Mouse (Mus musculus) brown adipose tissue, adult 24 weeks (tissue): ENCODE results near the gene Dlat. TPM values are rescaled to one million over a fixed set of nuclear protein-coding genes. Genes with fewer than 3 reads are reported as not detected.
"Not testable (repeated sequence)": the region's sequence is repeated elsewhere in the genome, so short reads cannot be mapped to it uniquely, and the experiment has no call there.

Source experiments
- H3K27ac ChIP-seq: fragments of 200-500 bp; replicated peaks from 2 replicates; pipeline ENCODE4 v1.5.1; 2012; ENCODE audit warnings: low read depth, mild to moderate bottlenecking, low read length
- H3K4me1 ChIP-seq: fragments of 200-500 bp; 2 replicates; pipeline ENCODE4 v1.6.1; 2012; ENCODE audit warnings: low read length, mixed read lengths; ENCODE audit not compliant: control insufficient read depth, insufficient read depth, insufficient read length
- H3K4me3 ChIP-seq: fragments of 200-500 bp; 2 replicates; pipeline ENCODE4 v1.5.1; 2012; ENCODE audit warnings: low read depth, mild to moderate bottlenecking, low read length, moderate library complexity; ENCODE audit not compliant: insufficient read depth
- polyA plus RNA-seq: library from polyadenylated mRNA; stranded (reverse); fragments of >200 nt; gene quantifications from 2 replicates; pipeline ENCODE4 v1.2.4, GENCODE M21; 2012; ENCODE audit not compliant: missing spikeins, insufficient read depth, insufficient read length

The Dlat gene
- polyA plus RNA-seq, 1 experiment = 497 TPM

DNA sequence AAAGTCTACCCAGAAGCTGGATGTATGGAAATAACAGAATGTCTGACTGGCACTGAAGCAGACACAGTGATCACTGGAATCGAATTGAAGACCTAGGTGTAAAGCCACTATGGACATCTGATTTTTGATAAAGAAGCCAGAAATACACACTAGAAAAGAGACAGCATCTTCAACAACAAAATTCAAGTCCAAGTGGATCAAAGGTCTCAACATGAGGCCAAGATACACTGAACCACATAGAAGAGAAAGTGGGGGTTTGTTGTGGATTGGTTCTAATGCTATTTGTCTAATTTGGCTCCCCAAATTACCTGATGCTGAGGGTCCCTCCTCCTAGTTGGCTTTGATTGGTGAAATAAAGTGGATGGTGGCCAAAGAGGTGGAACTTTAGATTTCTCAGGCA is 19.8 kb upstream of the Dlat start:
- Histone ChIP-seq H3K4me1 (no peaks in the 10 kb centered on the region), H3K4me3 (no peak overlapping the region), H3K27ac (no peak overlapping the region)

DNA sequence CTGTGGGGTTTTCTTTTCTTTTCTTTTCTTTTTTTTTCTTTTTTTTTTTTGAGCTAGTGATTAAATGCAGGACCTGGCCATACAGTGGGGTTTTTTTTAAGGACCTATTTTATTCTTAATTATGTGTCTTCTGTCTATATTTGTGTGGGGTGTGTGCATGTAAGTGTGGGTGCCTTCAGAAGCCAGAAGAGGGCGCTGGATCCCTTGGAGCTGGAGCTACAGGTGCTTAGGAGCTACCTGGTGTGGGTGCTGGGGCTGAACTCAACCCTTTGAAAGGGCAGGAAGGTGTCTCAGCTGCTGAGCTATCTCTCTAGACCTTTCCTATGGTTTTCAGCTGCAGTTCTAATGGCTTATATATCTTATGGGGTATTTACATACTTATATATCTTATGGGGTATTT is 15.2 kb upstream of the Dlat start:
- no peak overlapping the region for H3K27ac ChIP-seq
- no peak overlapping the region for H3K4me3 ChIP-seq
- H3K4me1 ChIP-seq = no peaks in the 10 kb centered on the region

DNA sequence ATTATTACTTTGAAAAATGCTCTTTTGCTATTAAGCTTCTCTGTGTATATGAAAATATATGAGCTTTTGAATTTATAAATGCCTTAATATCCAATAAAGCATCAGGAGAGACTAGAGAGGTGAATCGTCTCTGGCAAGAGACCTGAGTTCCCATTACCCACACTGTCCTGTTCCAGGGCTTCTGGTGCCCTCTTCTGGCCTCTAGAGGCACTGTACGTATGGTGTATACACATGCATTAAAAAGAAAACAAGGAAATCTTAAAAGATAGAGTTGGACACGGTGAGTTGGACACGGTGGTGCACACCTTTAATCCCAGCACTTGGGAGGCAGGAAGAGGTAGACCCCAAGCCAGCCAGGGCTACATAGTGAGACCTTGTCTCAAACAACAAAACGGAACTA is 11.1 kb upstream of the Dlat start:
- no peak overlapping the region for H3K27ac ChIP-seq
- no peak overlapping the region for H3K4me3 ChIP-seq
- no peaks in the 10 kb centered on the region for H3K4me1 ChIP-seq

DNA sequence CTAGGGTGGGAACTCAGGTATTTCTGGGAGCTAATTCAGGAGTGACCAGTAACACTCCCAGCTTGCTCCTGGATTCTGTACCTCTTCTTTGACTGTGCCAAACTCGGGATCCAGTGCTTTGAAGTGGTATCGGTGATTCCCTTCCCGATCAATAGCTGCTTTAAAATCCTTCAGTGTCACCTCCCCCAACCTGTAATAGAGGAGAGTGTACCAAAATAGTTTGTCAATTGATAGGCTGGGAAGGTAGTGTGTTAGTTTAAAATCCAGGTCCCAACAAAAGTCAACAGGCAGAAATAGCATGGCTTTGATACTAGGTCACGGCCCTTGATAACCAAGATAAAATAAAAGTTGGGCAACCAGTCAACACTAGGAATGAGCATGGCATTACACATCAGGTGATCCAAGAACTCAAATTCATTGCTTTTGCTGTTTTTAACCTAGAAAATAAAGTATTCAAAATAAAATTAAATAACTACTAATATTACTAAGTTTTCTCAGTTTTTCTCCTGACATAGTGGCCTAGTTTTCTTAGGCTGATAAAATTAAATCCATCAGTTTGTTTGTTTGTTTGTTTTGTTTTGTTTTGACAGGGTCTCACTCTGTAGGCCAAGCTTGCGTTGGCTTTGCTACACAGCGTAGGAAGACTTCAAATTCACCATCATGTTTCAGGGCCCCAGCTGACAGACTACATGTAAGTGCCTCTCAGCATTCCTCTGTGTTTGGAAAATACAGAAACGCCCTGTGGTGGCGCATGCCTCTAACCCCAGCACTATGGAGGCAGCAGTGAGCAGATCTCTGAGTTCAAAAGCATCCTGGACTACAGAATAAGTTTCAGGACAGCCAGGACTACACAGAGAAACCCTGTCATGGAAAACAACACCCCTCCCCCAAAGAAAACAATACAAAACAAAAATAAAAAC is 8.3 kb upstream of the Dlat start:
- Histone ChIP-seq H3K4me3 (no peak overlapping the region), H3K27ac (no peak overlapping the region), H3K4me1 (no peaks in the 10 kb centered on the region)

DNA sequence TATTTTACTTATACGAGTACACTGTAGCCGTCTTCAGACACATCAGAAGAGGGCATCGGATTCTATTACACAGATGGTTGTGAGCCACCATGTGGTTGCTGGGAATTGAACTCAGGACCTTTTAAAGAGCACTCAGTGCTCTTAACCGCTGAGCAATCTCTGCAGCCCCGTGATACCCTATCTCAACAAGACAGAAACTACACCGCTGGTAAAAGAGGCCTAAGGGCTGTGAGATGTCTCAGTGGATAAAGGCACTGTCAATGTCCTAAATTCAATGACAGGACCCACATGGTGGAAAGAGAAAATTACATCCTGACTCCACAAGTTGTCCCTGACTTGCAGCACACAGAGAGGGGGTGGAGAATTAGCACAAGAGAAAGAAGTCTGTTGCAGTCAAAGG is 6.9 kb upstream of the Dlat start:
- no peaks in the 10 kb centered on the region for H3K4me1 ChIP-seq
- no peak overlapping the region for H3K27ac ChIP-seq
- no peak overlapping the region for H3K4me3 ChIP-seq

DNA sequence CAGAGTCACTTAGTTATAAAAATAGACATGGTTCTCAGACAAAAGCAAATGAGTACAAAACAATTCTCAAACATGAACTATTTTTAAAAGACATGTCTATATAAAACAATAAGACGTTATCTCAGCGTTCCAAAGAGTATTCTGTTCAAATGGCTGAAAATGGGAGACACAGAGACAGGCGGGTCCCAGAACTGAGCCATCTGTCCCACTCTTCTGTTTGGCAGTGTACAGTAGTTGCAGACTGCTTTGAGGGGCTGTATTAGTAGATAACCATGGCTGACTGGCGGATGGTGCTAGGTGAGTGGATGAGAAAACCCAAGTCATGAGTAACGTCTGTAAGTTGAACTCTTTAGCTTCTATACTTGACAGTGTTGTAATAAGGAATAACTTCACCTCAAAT is 5.2 kb upstream of the Dlat start:
- no peak overlapping the region for H3K27ac ChIP-seq
- H3K4me3 ChIP-seq = no peak overlapping the region
- no peaks in the 10 kb centered on the region for H3K4me1 ChIP-seq

DNA sequence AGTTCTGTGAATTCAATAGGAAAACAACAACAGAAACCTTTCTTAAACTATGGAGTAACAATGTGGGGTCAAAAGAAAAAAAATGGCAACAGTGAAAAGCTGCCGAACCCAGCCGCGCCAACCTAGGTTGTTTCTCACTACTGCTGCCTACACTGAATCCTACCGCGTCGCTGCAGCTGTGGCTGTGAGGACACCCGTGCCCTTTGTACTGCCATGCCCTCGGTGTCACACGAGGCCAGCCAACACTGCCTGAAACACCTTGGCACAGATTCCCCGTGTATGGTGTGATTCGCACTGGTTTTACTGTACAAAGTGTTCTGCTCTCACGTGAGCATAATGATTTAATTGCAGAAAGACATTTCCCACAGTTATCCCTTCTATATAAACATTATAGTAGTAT is 851 bp upstream of the Dlat start:
- peak overlapping the region; percentile 69 for H3K4me3 ChIP-seq

DNA sequence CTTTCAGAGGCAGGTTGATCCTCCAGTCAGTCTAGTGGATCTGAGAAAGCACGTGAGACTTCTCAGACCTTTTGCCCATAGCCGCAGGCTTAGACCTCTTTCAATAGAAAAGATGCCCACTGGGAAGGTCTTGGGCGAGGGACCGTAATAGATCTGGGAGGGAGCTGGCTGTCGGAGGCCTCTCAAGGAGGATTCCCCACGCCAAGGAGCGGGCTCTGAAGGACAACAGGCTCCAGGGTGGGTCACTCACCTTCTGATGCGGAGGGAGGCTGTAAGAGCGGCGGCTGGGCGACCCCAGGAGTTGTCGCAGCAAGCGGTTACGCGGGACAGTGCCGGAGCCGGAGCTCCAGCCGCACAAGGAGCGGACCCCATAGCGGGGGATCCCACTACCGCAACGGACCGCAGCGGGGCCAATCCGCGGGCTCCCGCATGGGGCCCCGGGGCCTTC is 615 bp downstream of the Dlat start:
- H3K4me1 ChIP-seq = no peaks in the 10 kb centered on the region

More for the DNA sequence above, 851 bp upstream of the Dlat start:
- H3K27ac ChIP-seq = peak overlapping the region; percentile 35
- no peaks in the 10 kb centered on the region for H3K4me1 ChIP-seq

DNA sequence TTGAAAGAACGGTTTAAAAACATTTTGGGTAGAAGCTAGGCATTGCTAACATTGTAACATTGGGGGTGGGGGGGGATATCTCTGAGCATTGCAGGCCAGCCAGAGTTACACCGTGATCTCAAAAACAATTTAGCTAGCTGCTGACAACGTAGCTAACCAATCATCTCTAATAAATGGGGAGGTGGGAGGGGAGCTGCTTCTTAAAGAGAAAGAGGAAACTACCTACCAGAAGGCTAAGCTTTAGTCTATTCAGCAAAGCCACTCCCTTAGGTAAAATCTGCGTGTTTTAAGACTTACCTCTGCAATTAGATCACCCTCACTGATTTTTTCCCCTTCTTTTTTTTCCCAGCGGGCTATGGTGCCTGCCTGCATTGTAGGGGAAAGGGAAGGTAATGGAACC is 1.2 kb downstream of the Dlat start:
- Histone ChIP-seq H3K27ac (peak overlapping the region; percentile 78; the same call in 1 of the 2 replicates), H3K4me1 (no peaks in the 10 kb centered on the region), H3K4me3 (peak overlapping the region; percentile 69)

More for the DNA sequence above, 615 bp downstream of the Dlat start:
- Histone ChIP-seq H3K27ac (peak overlapping the region; percentile 78), H3K4me3 (peak overlapping the region; percentile 69)

DNA sequence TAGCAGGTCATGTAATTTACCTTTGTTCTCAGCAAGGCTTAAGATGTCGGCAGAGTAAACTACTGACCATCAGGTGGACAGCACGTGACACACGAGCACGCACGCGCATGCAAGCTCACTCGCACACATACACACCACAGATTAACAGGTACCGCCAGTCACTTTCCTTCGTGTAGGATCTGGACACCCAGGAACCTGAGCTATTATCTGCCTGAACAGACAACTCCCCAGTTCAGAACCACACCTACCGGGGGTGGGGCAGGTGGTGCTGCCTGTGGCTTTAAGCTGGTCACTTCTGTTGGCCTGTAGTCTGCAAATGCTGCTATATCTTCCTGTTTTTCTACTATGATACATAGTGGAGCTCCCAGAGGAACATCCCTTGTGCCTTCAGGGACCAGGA is 9.1 kb downstream of the Dlat start:
- Histone ChIP-seq H3K4me3 (no peak overlapping the region), H3K4me1 (no peaks in the 10 kb centered on the region), H3K27ac (no peak overlapping the region)

DNA sequence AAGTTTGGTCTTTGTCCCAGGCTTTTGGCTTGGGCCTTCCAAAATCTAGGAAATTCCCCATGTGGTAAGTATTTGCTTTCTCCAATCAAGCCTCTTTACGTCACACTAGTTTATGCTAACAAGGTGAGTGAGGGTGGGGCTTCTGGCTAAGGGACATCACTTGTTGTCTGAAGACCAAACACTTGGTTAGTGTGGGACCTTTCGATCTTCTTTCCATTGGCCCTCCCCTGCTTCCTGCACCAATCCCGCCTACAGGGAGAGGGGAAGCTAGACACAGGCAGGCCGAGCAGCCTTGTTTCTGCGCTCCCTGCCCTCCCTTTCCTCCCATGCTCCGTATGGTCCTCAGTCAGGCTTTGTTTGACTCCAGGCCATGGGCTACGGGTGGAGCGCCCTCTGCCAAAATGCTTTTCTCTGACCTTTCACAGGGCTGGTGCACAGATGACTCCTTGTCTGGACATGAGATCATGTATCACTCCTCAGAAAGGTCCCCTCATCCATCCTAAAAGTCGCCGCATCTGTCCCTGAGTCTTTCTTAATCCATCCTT is 12.7 kb downstream of the Dlat start:
- no peak overlapping the region for H3K27ac ChIP-seq

DNA sequence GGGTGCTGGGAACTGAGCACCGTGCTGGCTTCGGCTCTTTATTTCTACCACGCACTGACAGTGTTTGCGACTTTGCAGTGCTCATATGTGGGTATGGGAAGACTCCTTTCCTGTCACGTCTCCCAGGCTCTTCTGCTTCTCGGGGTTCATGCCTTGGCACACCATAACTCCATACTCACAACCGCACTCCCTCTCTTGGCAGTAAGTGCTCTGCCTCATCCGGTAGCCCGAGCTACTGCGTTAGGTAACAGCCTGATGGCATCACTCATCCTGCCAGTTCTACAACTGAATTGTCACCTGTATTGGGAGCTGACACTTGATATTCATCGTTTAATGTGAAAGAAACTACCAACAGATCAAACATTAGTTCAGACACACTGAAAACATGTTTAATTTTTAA is 25.3 kb downstream of the Dlat start:
- H3K4me3 ChIP-seq = no peak overlapping the region
- no peak overlapping the region for H3K27ac ChIP-seq
- H3K4me1 ChIP-seq = no peaks in the 10 kb centered on the region

More for the DNA sequence above, 12.7 kb downstream of the Dlat start:
- Histone ChIP-seq H3K4me1 (no peaks in the 10 kb centered on the region), H3K4me3 (no peak overlapping the region)

DNA sequence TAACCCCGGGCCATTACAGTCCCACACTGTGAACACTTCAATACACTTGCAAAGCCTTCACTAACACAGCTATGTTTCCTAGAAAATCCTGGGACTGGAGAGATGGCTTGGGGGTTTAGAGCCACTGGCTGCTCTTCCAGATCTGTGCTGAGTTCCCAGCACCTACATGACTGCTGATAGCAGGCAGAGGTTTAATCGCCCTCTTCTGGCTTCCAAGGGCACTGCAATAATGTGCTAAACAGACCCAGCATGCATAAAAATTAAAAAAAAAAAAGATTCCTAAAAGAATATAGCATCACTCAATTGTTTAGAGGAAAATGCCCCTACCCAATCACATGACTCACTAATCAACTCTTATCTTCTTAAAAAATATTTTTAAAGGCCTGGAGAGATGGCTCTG is 26.5 kb downstream of the Dlat start:
- no peaks in the 10 kb centered on the region for H3K4me1 ChIP-seq
- H3K4me3 ChIP-seq = no peak overlapping the region
- no peak overlapping the region for H3K27ac ChIP-seq

DNA sequence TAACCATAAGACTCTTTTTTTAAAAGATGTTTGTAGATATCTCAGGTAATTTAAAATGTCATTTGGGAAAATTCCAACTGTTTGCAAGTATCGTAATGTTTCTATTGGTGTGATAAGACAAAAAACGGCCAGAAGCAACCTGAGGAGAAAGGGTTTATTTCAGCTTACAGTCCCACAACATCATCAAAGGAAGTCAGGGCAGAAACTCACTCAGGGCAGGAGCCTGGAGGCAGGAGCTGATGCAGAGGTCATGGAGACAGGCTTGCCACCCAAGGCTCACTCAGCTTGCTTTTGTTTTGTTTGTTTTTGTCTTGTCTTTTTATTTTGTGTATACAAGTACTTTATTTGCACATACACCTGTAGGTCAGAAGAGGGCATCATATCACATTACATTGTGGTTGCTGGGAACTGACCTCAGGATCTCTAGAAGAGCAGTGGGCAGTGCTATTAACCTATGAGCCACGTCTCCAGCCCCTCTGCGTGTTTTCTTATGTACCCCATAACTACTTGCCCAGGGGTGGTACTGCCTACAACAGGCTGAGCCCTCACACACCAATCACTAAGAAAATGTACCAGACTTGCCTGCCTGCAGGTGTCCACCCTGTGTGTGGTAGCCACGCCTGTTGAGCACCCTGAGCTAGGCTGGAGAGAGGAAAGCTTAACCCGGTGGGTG is 27.4 kb downstream of the Dlat start:
- Histone ChIP-seq H3K4me3 (no peak overlapping the region), H3K4me1 (no peaks in the 10 kb centered on the region), H3K27ac (no peak overlapping the region)

DNA sequence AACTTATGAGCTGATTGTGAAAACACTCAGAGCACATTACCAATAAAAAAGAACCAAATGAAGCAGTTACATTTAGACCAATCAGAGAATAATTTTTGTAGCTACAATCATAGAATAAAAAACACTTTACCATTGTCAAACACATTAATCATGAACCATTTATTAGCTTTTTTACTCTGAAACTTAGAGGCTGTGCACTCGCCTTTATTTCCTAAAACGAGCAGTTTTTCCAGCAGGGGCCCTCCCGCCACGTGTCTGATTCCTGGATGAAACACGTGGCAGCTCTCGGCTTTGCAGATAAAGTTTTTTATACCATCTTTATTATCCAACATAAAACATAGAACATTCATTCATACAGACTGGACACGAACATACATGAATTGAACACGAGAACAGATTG is 28.7 kb downstream of the Dlat start:
- H3K4me1 ChIP-seq, H3K4me3 ChIP-seq, H3K27ac ChIP-seq: not testable (repeated sequence)
